Mouse (Mus musculus): ENCODE results near the gene Snrpb2. TPM values are rescaled to one million over a fixed set of nuclear protein-coding genes. Genes with fewer than 3 reads are reported as not detected.

The Snrpb2 gene
- polyA plus RNA-seq, 1 experiment, result not detected

DNA sequence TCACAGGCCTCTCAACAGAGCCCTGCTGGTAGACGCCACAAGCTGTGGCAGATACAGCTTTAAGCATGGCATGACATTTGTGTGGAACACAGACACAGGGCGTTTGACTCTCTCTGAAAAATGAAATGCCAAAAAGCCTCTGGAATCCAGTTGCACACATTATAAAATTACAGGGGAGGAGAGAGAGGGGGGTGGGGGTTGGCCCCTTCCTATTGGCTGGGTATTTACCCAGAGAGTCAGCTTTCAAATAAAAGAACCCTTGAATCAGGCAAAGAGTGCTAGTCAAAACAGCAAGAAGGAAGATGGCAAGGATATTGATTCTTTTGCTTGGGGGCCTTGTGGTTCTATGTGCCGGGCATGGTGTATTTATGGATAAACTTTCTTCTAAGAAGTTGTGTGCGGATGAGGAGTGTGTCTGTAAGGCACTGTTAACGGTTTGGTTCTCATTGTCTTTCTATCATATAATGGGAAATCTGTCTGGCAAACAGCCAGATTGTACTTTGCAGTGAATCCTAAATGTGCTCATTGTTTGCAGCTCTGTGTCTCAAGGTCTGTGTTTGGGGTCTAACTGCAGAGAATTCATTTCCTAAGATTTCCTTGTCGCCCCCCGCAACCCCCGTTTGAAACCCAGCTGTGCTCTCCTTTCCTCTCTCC, 15.5 kb downstream of the Snrpb2 start, which contains the start of gene Otor:
Otor (plus strand) TSS at position 276 of the 654 bp plus-strand sequence.
- H3K27ac ChIP-seq (ENCODE audit: insufficient read depth, low read depth, low read length), result no peak within 1 kb of the TSS
- WGBS, result 45% methylated on average over 8 of the region's 8 CpGs

DNA sequence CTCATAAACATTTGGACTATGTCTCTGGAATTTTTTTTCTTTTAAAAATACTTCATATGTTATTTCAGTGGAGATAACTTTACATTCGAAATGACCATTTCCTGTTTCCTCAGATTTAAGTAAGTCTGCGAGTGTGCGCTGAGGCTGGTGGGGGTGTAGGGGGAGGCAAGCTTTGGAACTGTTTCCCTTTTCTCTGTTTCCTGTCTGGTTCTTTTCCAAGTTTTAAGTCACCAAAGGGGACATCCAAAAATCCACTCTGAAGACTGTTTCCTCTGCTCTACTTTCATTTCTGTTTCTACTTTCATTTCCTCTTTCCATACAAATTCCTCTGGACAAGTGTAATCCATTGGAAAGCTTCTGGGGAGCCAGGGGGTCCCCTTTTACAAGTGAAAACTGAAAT, 18.9 kb downstream of the Snrpb2 start:
- TF ChIP-seq POLR2A (IDR thresholded peaks at IDR 0.05; ENCODE audit: insufficient read depth, low read depth, low read length) (no peak), CTCF (IDR thresholded peaks at IDR 0.05; ENCODE audit: insufficient read depth, low read depth, low read length) (no peak)
- Histone ChIP-seq H3K4me1 (ENCODE audit: control insufficient read depth, insufficient read depth, low read length) (no peaks in the 10 kb centered on the region), H3K4me3 (ENCODE audit: insufficient read depth, low read depth, low read length) (no peak overlapping the region), H3K27ac (ENCODE audit: insufficient read depth, low read depth, low read length) (no peak overlapping the region)
- WGBS, result 79% methylated on average over 3 of the region's 3 CpGs

More for the DNA sequence above, 15.5 kb downstream of the Snrpb2 start, which contains the start of gene Otor:
- no peaks in the 10 kb centered on the region for H3K4me1 ChIP-seq (ENCODE audit: control insufficient read depth, insufficient read depth, low read length)
- no peak for TF ChIP-seq CTCF (IDR thresholded peaks at IDR 0.05; ENCODE audit: insufficient read depth, low read depth, low read length)
- no peak for TF ChIP-seq POLR2A (IDR thresholded peaks at IDR 0.05; ENCODE audit: insufficient read depth, low read depth, low read length)
- no peak within 1 kb of the TSS for H3K4me3 ChIP-seq (ENCODE audit: insufficient read depth, low read depth, low read length)

GRCm38 (mm10) chr2:143084852-143085397, 22.1 kb downstream of the Snrpb2 start:
- 35% methylated on average over 2 of the region's 2 CpGs for WGBS
- TF ChIP-seq POLR2A (IDR thresholded peaks at IDR 0.05; ENCODE audit: insufficient read depth, low read depth, low read length) (no peak), CTCF (IDR thresholded peaks at IDR 0.05; ENCODE audit: insufficient read depth, low read depth, low read length) (no peak)
- Histone ChIP-seq H3K4me3 (ENCODE audit: insufficient read depth, low read depth, low read length) (no peak overlapping the region), H3K27ac (ENCODE audit: insufficient read depth, low read depth, low read length) (no peak overlapping the region), H3K4me1 (ENCODE audit: control insufficient read depth, insufficient read depth, low read length) (no peaks in the 10 kb centered on the region)

- no peaks in the 10 kb centered on the region for H3K4me1 ChIP-seq (ENCODE audit: control insufficient read depth, insufficient read depth, low read length)
- H3K27ac ChIP-seq (ENCODE audit: insufficient read depth, low read depth, low read length), result no peak overlapping the region
- WGBS, result 87% methylated on average over 8 of the region's 8 CpGs
- H3K4me3 ChIP-seq (ENCODE audit: insufficient read depth, low read depth, low read length), result no peak overlapping the region
- no peak for TF ChIP-seq CTCF (IDR thresholded peaks at IDR 0.05; ENCODE audit: insufficient read depth, low read depth, low read length)
- no peak for TF ChIP-seq POLR2A (IDR thresholded peaks at IDR 0.05; ENCODE audit: insufficient read depth, low read depth, low read length)
Measured at GRCm38 (mm10) chr2:143089866-143090265, 27.0 kb downstream of the Snrpb2 start.

DNA sequence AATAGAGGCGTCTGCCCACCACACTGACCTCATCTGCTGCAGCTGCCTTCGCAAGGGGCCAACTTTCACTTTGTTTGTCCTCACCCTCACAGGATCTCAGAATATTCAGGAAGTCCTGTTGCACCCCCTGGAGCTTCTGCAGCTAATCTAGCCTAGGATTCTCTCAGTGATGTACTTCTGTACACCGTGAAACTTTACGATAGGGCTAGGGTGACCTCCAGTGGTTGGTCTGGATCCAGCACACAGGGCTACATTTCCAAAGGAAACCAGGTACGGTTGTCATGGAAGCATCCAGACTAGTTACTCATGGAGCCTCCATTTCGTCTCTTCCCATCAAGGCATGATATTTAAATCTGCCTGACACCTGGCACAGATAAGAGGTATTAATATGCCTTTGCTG, 30.9 kb downstream of the Snrpb2 start:
- Histone ChIP-seq H3K4me1 (ENCODE audit: control insufficient read depth, insufficient read depth, low read length) (no peaks in the 10 kb centered on the region), H3K4me3 (ENCODE audit: insufficient read depth, low read depth, low read length) (no peak overlapping the region), H3K27ac (ENCODE audit: insufficient read depth, low read depth, low read length) (no peak overlapping the region)
- WGBS, result 22% methylated on average over 6 of the region's 6 CpGs
- no peak for TF ChIP-seq CTCF (IDR thresholded peaks at IDR 0.05; ENCODE audit: insufficient read depth, low read depth, low read length)
- no peak for TF ChIP-seq POLR2A (IDR thresholded peaks at IDR 0.05; ENCODE audit: insufficient read depth, low read depth, low read length)

DNA sequence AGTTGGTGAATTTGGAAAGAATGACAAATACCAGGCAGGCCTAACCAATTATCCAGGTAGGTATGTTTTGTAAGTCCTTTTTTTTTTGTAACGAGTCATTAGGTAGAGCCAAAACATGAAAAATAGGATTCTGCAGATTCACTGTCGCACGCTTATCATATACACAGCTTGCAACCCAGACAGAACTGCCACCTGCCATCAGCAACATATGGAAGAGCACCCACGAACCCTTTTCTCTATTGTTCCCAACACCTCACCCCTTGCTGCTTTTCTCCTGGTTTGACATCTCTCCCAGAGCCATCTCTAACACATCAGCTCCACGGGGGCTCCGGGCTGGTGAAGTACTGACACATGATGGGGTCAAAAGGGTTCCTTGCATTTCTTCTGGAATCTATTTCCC, 31.9 kb downstream of the Snrpb2 start:
- Histone ChIP-seq H3K27ac (ENCODE audit: insufficient read depth, low read depth, low read length) (no peak overlapping the region), H3K4me1 (ENCODE audit: control insufficient read depth, insufficient read depth, low read length) (no peaks in the 10 kb centered on the region), H3K4me3 (ENCODE audit: insufficient read depth, low read depth, low read length) (no peak overlapping the region)
- TF ChIP-seq CTCF (IDR thresholded peaks at IDR 0.05; ENCODE audit: insufficient read depth, low read depth, low read length) (no peak), POLR2A (IDR thresholded peaks at IDR 0.05; ENCODE audit: insufficient read depth, low read depth, low read length) (no peak)
- WGBS, result 84% methylated on average over 6 of the region's 6 CpGs

- H3K27ac ChIP-seq (ENCODE audit: insufficient read depth, low read depth, low read length), result no peak overlapping the region
- TF ChIP-seq POLR2A (IDR thresholded peaks at IDR 0.05; ENCODE audit: insufficient read depth, low read depth, low read length) (no peak), CTCF (IDR thresholded peaks at IDR 0.05; ENCODE audit: insufficient read depth, low read depth, low read length) (no peak)
- H3K4me3 ChIP-seq (ENCODE audit: insufficient read depth, low read depth, low read length), result no peak overlapping the region
- WGBS, result 76% methylated on average over 1 of the region's 1 CpGs
- H3K4me1 ChIP-seq (ENCODE audit: control insufficient read depth, insufficient read depth, low read length), result no peaks in the 10 kb centered on the region
Measured at GRCm38 (mm10) chr2:143097170-143097569, 34.3 kb downstream of the Snrpb2 start.

- no peaks in the 10 kb centered on the region for H3K4me1 ChIP-seq (ENCODE audit: control insufficient read depth, insufficient read depth, low read length)
- WGBS, result 83% methylated on average over 1 of the region's 1 CpGs
- no peak overlapping the region for H3K27ac ChIP-seq (ENCODE audit: insufficient read depth, low read depth, low read length)
- no peak overlapping the region for H3K4me3 ChIP-seq (ENCODE audit: insufficient read depth, low read depth, low read length)
- TF ChIP-seq CTCF (IDR thresholded peaks at IDR 0.05; ENCODE audit: insufficient read depth, low read depth, low read length), result no peak
- TF ChIP-seq POLR2A (IDR thresholded peaks at IDR 0.05; ENCODE audit: insufficient read depth, low read depth, low read length), result no peak
Measured at GRCm38 (mm10) chr2:143113859-143114258, 51.0 kb downstream of the Snrpb2 start.

GRCm38 (mm10) chr2:143114716-143115115, 51.9 kb downstream of the Snrpb2 start:
- Histone ChIP-seq H3K4me3 (ENCODE audit: insufficient read depth, low read depth, low read length) (no peak overlapping the region), H3K4me1 (ENCODE audit: control insufficient read depth, insufficient read depth, low read length) (no peaks in the 10 kb centered on the region), H3K27ac (ENCODE audit: insufficient read depth, low read depth, low read length) (no peak overlapping the region)
- TF ChIP-seq POLR2A (IDR thresholded peaks at IDR 0.05; ENCODE audit: insufficient read depth, low read depth, low read length), result no peak
- TF ChIP-seq CTCF (IDR thresholded peaks at IDR 0.05; ENCODE audit: insufficient read depth, low read depth, low read length), result no peak
- WGBS, result 70% methylated on average over 4 of the region's 4 CpGs
